ENCODE assay signal across 7 mouse cellular contexts in genomic region chr11:12558995-12559633, GRCm38 (mm10).
DNase-seq lines count a peak whose midpoint lies in the region; ATAC-seq and TF ChIP-seq lines count a peak whose summit lies in the region.

No protein-coding gene starts in this region.

- no peak overlapping the region for H3K9ac ChIP-seq in liver, embryonic 14.5 days (replicated peaks)
- H3K9ac ChIP-seq in liver, embryonic 11.5 days (ENCODE audit: low read depth, low read length), result no peak overlapping the region
- H3K9ac ChIP-seq in forebrain, embryonic 15.5 days (replicated peaks), result peak overlapping the region; percentile 28; the same call in 1 of the 2 replicates
- H3K9ac ChIP-seq in neural tube, embryonic 12.5 days, result no peak overlapping the region

- no peak overlapping the region for H3K27ac ChIP-seq in liver, embryonic 14.5 days
- H3K27ac ChIP-seq in liver, embryonic 11.5 days (ENCODE audit: low read depth, low read length), result no peak overlapping the region
- H3K27ac ChIP-seq in forebrain, embryonic 15.5 days (replicated peaks), result no peak overlapping the region
- no peak overlapping the region for H3K27ac ChIP-seq in neural tube, embryonic 12.5 days

- H3K9me3 ChIP-seq in liver, embryonic 14.5 days (ENCODE audit: control insufficient read depth, low read length), result no peaks in the 10 kb centered on the region
- H3K9me3 ChIP-seq in liver, embryonic 11.5 days (ENCODE audit: control insufficient read depth, low read length), result no peaks in the 10 kb centered on the region
- H3K9me3 ChIP-seq in forebrain, embryonic 15.5 days, result no peaks in the 10 kb centered on the region
- H3K9me3 ChIP-seq in neural tube, embryonic 12.5 days, result no peaks in the 10 kb centered on the region

- ATAC-seq in liver, embryonic 14.5 days (ENCODE audit: insufficient read depth), result no peak
- no peak for ATAC-seq in liver, embryonic 11.5 days (replicated peaks; ENCODE audit: low FRiP score)
- peak; percentile 95 for ATAC-seq in forebrain, embryonic 15.5 days (replicated peaks)
- ATAC-seq in neural tube, embryonic 12.5 days (ENCODE audit: low FRiP score, low read depth), result peak; percentile 88

- no peak for TF ChIP-seq POLR2A in brain, embryonic 14.5 days (IDR thresholded peaks at IDR 0.05; ENCODE audit: borderline replicate concordance, extremely low read depth, insufficient read depth, insufficient read length, poor library complexity, severe bottlenecking)

- no peaks in the 10 kb centered on the region for H3K27me3 ChIP-seq in liver, embryonic 14.5 days (ENCODE audit: control insufficient read depth, insufficient read depth, low read length)
- H3K27me3 ChIP-seq in liver, embryonic 11.5 days (replicated peaks; ENCODE audit: control insufficient read depth, insufficient read depth, low read length), result no peaks in the 10 kb centered on the region
- H3K27me3 ChIP-seq in forebrain, embryonic 15.5 days, result no peaks in the 10 kb centered on the region
- no peaks in the 10 kb centered on the region for H3K27me3 ChIP-seq in neural tube, embryonic 12.5 days (replicated peaks)

- H3K4me1 ChIP-seq in liver, embryonic 14.5 days (replicated peaks; ENCODE audit: control insufficient read depth in 2 of 2, insufficient read depth in 2 of 2, low read length in 1 of 2), result no peaks in the 10 kb centered on the region
- H3K4me1 ChIP-seq in liver, embryonic 11.5 days (replicated peaks; ENCODE audit: control insufficient read depth, insufficient read depth, low read length), result no peaks in the 10 kb centered on the region
- H3K4me1 ChIP-seq in forebrain, embryonic 15.5 days, result 0 out of 2 replicates have a peak, but pooled peaks cover 2% of the 10 kb centered on the region
- no peaks in the 10 kb centered on the region for H3K4me1 ChIP-seq in neural tube, embryonic 12.5 days

- no peaks in the 10 kb centered on the region for H3K36me3 ChIP-seq in liver, embryonic 14.5 days (replicated peaks; ENCODE audit: control insufficient read depth, insufficient read depth, low read depth)
- H3K36me3 ChIP-seq in liver, embryonic 11.5 days (ENCODE audit: control insufficient read depth, insufficient read depth, low read length), result no peaks in the 10 kb centered on the region
- H3K36me3 ChIP-seq in forebrain, embryonic 15.5 days, result no peaks in the 10 kb centered on the region
- no peaks in the 10 kb centered on the region for H3K36me3 ChIP-seq in neural tube, embryonic 12.5 days

- no peak overlapping the region for H3K4me2 ChIP-seq in liver, embryonic 14.5 days (ENCODE audit: low read depth)
- no peak overlapping the region for H3K4me2 ChIP-seq in liver, embryonic 11.5 days
- no peak overlapping the region for H3K4me2 ChIP-seq in forebrain, embryonic 15.5 days (replicated peaks)
- no peak overlapping the region for H3K4me2 ChIP-seq in neural tube, embryonic 12.5 days (replicated peaks)

- WGBS in liver, embryonic 14.5 days (ENCODE audit: insufficient replicate concordance), result 26% methylated on average over 1 of the region's 1 CpGs
- WGBS in liver, embryonic 11.5 days, result 44% methylated on average over 1 of the region's 1 CpGs
- 27% methylated on average over 1 of the region's 1 CpGs for WGBS in forebrain, embryonic 15.5 days
- 35% methylated on average over 1 of the region's 1 CpGs for WGBS in neural tube, embryonic 12.5 days

- no peak overlapping the region for H3K4me3 ChIP-seq in liver, embryonic 14.5 days (ENCODE audit: insufficient read depth in 1 of 2, low read depth in 2 of 2, low read length in 2 of 2)
- no peak overlapping the region for H3K4me3 ChIP-seq in liver, embryonic 11.5 days (ENCODE audit: low read depth, low read length)
- H3K4me3 ChIP-seq in forebrain, embryonic 15.5 days, result no peak overlapping the region
- no peak overlapping the region for H3K4me3 ChIP-seq in neural tube, embryonic 12.5 days

- TF ChIP-seq EP300 in liver, embryonic 14.5 days (IDR thresholded peaks at IDR 0.05; ENCODE audit: low read depth), result no peak

- TF ChIP-seq CTCF in liver, embryonic 14.5 days (IDR thresholded peaks at IDR 0.05; ENCODE audit: low read depth), result peak; percentile 51; the same call in 1 of the 2 replicates
- peak; percentile 70; the same call in 1 of the 2 replicates for TF ChIP-seq CTCF in brain, embryonic 14.5 days (IDR thresholded peaks at IDR 0.05; ENCODE audit: borderline replicate concordance, extremely low read depth, insufficient read depth, insufficient read length)

- DNase-seq in liver, embryonic 14.5 days (ENCODE audit: low read depth in 3 of 3, low spot score in 3 of 3), result peak in 2 of 3 experiments; percentile 2 to 3
- no peak for DNase-seq in liver, embryonic 11.5 days (ENCODE audit: low spot score)
- DNase-seq in brain, embryonic 14.5 days (ENCODE audit: low read depth), result peak; percentile 91
- peak; percentile 18 to 34 for DNase-seq in layer of hippocampus, adult 8-10 months (ENCODE audit: low spot score in 2 of 2)
- no peak for DNase-seq in adrenal gland, postnatal 4 days (ENCODE audit: low spot score in 2 of 2)

Comparison
In these comparisons a context has a peak if more than half of its experiments do, and no peak if none do; other contexts are left out.
1. DNase-seq: peak in liver, embryonic 14.5 days (2 of 3), brain, embryonic 14.5 days (single experiment) and layer of hippocampus, adult 8-10 months (2 of 2); none in liver, embryonic 11.5 days (single experiment) and adrenal gland, postnatal 4 days (0 of 2).
2. ATAC-seq: peak in forebrain, embryonic 15.5 days (single experiment) and neural tube, embryonic 12.5 days (single experiment); none in liver, embryonic 14.5 days (single experiment) and liver, embryonic 11.5 days (single experiment).